Mouse (Mus musculus): ENCODE results near the gene Rpusd1. TPM values are rescaled to one million over a fixed set of nuclear protein-coding genes. Genes with fewer than 3 reads are reported as not detected.

Rpusd1 gene
- total and polyA plus RNA-seq, 3 experiments: 4.2 to 18.3 (median 5.1) TPM

DNA sequence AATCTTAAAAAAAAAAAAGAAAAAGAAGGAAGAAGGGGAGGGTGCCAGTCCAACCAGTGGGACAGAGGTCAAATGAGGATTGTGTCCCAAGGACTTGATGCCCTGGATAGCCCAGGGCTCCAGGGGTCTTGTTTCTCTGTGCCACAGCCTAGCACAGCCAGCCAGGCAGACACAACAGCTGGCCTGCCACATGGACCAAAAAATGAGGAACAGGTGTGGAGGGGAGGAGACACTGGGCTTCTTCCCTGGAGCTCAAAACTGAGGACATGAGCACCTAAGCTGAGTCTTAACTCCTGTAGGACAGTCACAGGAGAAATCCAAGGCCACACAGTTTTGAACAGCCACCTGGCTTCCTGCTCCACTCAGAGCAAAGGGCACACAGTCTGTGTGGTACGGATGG is 31.2 kb upstream of the Rpusd1 start:
- 38% methylated on average over 1 of the region's 1 CpGs for WGBS
- Histone ChIP-seq H3K27me3 (ENCODE audit: control insufficient read depth, insufficient read depth, low read length) (no peaks in the 10 kb centered on the region), H3K4me3 (no peak overlapping the region), H3K79me2 (replicated peaks; ENCODE audit: control insufficient read depth, insufficient read depth, low read length) (no peaks in the 10 kb centered on the region), H3K9ac (ENCODE audit: low read depth, low read length) (no peak overlapping the region), H3K4me1 (ENCODE audit: control insufficient read depth, insufficient read depth, low read length) (no peaks in the 10 kb centered on the region), H3K27ac (no peak overlapping the region), H3K36me3 (ENCODE audit: control insufficient read depth, insufficient read depth, low read length) (no peaks in the 10 kb centered on the region)
- DNase-seq: no peak
- intact Hi-C loops (cut with DNase I): no loop called here
- TF ChIP-seq CTCF (IDR thresholded peaks at IDR 0.05): no peak
- no peak for TF ChIP-seq EP300 (IDR thresholded peaks at IDR 0.05; ENCODE audit: insufficient read depth, low read depth, low read length)
- TF ChIP-seq POLR2A (IDR thresholded peaks at IDR 0.05; ENCODE audit: insufficient read depth, low read depth, low read length): no peak

DNA sequence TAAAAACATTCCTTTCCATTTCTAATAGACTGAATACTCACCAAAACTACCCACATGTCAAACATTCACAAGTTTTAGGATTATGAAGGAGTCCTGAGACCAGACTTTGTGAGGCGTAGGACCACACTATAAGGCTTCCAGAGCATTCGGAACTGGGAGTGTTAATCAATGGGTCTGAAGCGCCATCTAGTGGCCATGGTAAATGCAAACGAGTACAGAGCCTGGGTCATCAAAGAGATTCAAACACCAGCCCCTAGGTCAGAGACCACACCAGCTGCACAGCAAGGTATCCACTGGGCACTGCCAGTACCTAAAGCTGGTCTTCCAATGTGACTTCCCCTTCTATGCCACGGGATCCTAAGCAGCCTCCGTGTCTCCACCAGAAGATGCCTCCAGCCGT is 29.0 kb upstream of the Rpusd1 start:
- H3K9ac ChIP-seq (ENCODE audit: low read depth, low read length): no peak overlapping the region
- H3K4me3 ChIP-seq: no peak overlapping the region
- no peaks in the 10 kb centered on the region for H3K79me2 ChIP-seq (replicated peaks; ENCODE audit: control insufficient read depth, insufficient read depth, low read length)
- H3K36me3 ChIP-seq (ENCODE audit: control insufficient read depth, insufficient read depth, low read length): no peaks in the 10 kb centered on the region
- H3K4me1 ChIP-seq (ENCODE audit: control insufficient read depth, insufficient read depth, low read length): no peaks in the 10 kb centered on the region
- intact Hi-C loops (cut with DNase I): loop anchor here (1.0 to 2.0 kb wide), 4 partner anchors 130 to 300 kb away; no protein-coding TSS in a partner anchor
- peak; percentile 53 to 66 for DNase-seq
- H3K27ac ChIP-seq: no peak overlapping the region
- H3K27me3 ChIP-seq (ENCODE audit: control insufficient read depth, insufficient read depth, low read length): no peaks in the 10 kb centered on the region
- TF ChIP-seq CTCF (IDR thresholded peaks at IDR 0.05) (peak; percentile 94), POLR2A (IDR thresholded peaks at IDR 0.05; ENCODE audit: insufficient read depth, low read depth, low read length) (no peak)
- 13% methylated on average over 7 of the region's 7 CpGs for WGBS

DNA sequence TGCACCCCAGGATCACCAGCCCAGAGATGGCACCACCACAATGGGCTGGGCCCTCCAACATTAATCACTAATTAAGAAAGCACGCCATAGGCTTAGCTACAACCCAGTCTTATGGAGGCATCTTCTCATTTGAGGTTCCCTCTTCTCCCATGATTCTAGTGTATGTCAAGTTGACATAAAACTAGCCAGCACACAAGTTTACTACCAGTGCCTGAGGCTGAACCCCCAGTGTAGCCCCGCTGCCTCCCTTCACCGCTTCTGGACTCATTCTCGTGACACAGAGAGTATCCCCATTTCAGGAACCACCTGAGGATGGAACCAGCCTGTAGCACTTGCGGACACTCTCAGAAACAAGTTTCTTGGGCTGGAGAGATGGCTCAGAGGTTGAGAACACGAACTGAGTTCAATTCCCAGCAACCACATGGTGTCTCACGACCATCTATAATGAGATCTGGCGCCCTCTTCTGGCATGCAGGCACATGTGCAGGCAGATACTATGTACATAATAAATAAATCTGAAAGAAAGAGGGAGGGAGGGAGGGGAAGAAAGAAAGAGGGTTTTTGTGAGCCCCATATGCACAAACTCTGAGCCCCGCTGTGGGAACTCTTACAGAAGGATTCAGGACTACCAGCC is 26.5 kb upstream of the Rpusd1 start:
- Histone ChIP-seq H3K4me1 (ENCODE audit: control insufficient read depth, insufficient read depth, low read length) (no peaks in the 10 kb centered on the region), H3K27ac (no peak overlapping the region), H3K36me3 (ENCODE audit: control insufficient read depth, insufficient read depth, low read length) (no peaks in the 10 kb centered on the region), H3K79me2 (replicated peaks; ENCODE audit: control insufficient read depth, insufficient read depth, low read length) (no peaks in the 10 kb centered on the region), H3K9ac (ENCODE audit: low read depth, low read length) (no peak overlapping the region), H3K27me3 (ENCODE audit: control insufficient read depth, insufficient read depth, low read length) (0 out of 2 replicates have a peak, but pooled peaks cover 1% of the 10 kb centered on the region), H3K4me3 (no peak overlapping the region)
- peak; percentile 31 for TF ChIP-seq CTCF (IDR thresholded peaks at IDR 0.05)
- TF ChIP-seq POLR2A (IDR thresholded peaks at IDR 0.05; ENCODE audit: insufficient read depth, low read depth, low read length): no peak
- WGBS: 55% methylated on average over 9 of the region's 9 CpGs
- DNase-seq: no peak
- intact Hi-C loops (cut with DNase I): no loop called here

DNA sequence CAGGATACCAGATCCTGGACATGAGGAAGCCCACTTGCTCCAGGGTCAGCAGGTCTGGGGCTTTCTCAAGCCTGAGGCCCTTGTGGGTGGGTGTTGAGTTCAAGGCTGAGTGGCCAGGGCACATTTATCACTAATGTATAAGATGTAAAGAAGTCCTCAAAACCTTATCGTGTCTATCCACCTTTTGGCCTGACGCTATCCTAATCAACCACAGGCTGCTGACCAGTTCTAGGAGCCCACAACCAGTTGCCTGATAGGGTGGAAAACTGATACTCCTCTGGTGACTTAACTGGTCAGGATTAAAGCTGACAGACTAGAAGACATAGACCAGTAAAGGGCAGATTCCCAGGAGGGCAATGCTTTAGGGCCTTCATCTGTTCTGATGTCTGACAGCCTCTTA is 17.5 kb upstream of the Rpusd1 start:
- no peak overlapping the region for H3K27ac ChIP-seq
- H3K4me1 ChIP-seq (ENCODE audit: control insufficient read depth, insufficient read depth, low read length): no peaks in the 10 kb centered on the region
- WGBS: 95% methylated on average over 2 of the region's 2 CpGs
- no peak for DNase-seq
- no peaks in the 10 kb centered on the region for H3K79me2 ChIP-seq (replicated peaks; ENCODE audit: control insufficient read depth, insufficient read depth, low read length)
- no peaks in the 10 kb centered on the region for H3K36me3 ChIP-seq (ENCODE audit: control insufficient read depth, insufficient read depth, low read length)
- no peak overlapping the region for H3K9ac ChIP-seq (ENCODE audit: low read depth, low read length)
- intact Hi-C loops (cut with DNase I): no loop called here
- TF ChIP-seq EP300 (IDR thresholded peaks at IDR 0.05; ENCODE audit: insufficient read depth, low read depth, low read length) (no peak), CTCF (IDR thresholded peaks at IDR 0.05) (no peak), POLR2A (IDR thresholded peaks at IDR 0.05; ENCODE audit: insufficient read depth, low read depth, low read length) (no peak)
- no peak overlapping the region for H3K4me3 ChIP-seq
- no peaks in the 10 kb centered on the region for H3K27me3 ChIP-seq (ENCODE audit: control insufficient read depth, insufficient read depth, low read length)

DNA sequence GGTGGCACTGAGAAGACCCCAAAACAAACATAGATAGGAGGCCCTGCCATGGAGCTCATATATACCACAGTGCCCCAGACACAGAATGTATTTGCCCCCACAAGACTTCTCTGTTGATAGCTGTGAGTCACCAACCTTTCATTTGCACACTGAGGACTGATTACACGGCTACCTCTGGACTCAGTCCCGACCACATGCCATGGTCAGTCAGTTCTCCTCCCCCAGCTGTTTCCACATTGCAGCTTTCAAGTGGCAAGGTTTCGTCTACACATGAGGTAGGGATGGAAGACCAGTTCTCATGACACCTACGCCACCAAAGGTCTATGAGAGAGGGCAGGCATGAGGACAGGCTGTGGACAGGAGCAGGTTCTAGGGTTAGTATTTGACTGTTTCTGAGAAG is 16.3 kb upstream of the Rpusd1 start:
- WGBS: 55% methylated on average over 4 of the region's 4 CpGs
- Histone ChIP-seq H3K4me3 (no peak overlapping the region), H3K79me2 (replicated peaks; ENCODE audit: control insufficient read depth, insufficient read depth, low read length) (no peaks in the 10 kb centered on the region), H3K9ac (ENCODE audit: low read depth, low read length) (no peak overlapping the region), H3K4me1 (ENCODE audit: control insufficient read depth, insufficient read depth, low read length) (no peaks in the 10 kb centered on the region), H3K27ac (no peak overlapping the region), H3K27me3 (ENCODE audit: control insufficient read depth, insufficient read depth, low read length) (no peaks in the 10 kb centered on the region), H3K36me3 (ENCODE audit: control insufficient read depth, insufficient read depth, low read length) (no peaks in the 10 kb centered on the region)
- TF ChIP-seq EP300 (IDR thresholded peaks at IDR 0.05; ENCODE audit: insufficient read depth, low read depth, low read length): no peak
- no peak for TF ChIP-seq CTCF (IDR thresholded peaks at IDR 0.05)
- TF ChIP-seq POLR2A (IDR thresholded peaks at IDR 0.05; ENCODE audit: insufficient read depth, low read depth, low read length): no peak
- intact Hi-C loops (cut with DNase I): no loop called here
- no peak for DNase-seq

DNA sequence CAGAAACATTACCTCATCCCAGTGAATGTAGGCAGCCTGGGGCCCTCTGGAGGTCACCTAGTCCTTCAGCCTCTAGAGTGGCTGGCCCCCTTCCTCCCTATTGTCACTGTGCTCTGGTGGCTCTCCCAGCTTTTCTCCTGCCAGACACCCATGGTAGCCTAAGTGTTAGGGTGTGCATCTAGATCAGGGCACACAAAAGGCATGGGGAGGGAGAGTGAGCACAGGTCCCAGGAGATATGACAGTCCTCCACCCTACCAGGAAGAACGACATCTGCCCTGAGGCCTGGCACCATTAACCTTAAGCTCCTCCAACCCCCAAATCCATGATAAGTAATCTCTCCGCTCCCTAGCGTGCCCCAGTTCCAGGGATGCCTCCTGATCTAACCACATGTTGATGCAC is 11.8 kb upstream of the Rpusd1 start:
- H3K27ac ChIP-seq: no peak overlapping the region
- WGBS: 62% methylated on average over 3 of the region's 3 CpGs

More for the DNA sequence above, 11.8 kb upstream of the Rpusd1 start:
- Histone ChIP-seq H3K27me3 (ENCODE audit: control insufficient read depth, insufficient read depth, low read length) (peaks cover 2% of the 10 kb centered on the region; the same call in 1 of the 2 replicates), H3K4me1 (ENCODE audit: control insufficient read depth, insufficient read depth, low read length) (no peaks in the 10 kb centered on the region), H3K9ac (ENCODE audit: low read depth, low read length) (no peak overlapping the region), H3K36me3 (ENCODE audit: control insufficient read depth, insufficient read depth, low read length) (no peaks in the 10 kb centered on the region), H3K79me2 (replicated peaks; ENCODE audit: control insufficient read depth, insufficient read depth, low read length) (no peaks in the 10 kb centered on the region), H3K4me3 (no peak overlapping the region)
- TF ChIP-seq CTCF (IDR thresholded peaks at IDR 0.05) (no peak), EP300 (IDR thresholded peaks at IDR 0.05; ENCODE audit: insufficient read depth, low read depth, low read length) (no peak), POLR2A (IDR thresholded peaks at IDR 0.05; ENCODE audit: insufficient read depth, low read depth, low read length) (no peak)
- intact Hi-C loops (cut with DNase I): no loop called here
- no peak for DNase-seq
